Mouse (Mus musculus) Muller cell, postnatal 12 days (primary cell): Measurements from ENCODE around the gene Arvcf.
A peak's percentile ranks its signal among the peaks of the same experiment; 100 is the strongest.

ENCODE experiments used
- DNase-seq: peaks from one replicate; pipeline ENCODE4 v3.0.0-alpha.2; 2015; ENCODE audit errors: inconsistent ontology term

Arvcf gene

GRCm38 (mm10) chr16:18388583-18389435 lies 40.8 kb downstream of the Arvcf start:
- no peak for DNase-seq

GRCm38 (mm10) chr16:18390399-18390798 lies 42.4 kb downstream of the Arvcf start:
- no peak for DNase-seq

- no peak for DNase-seq
Observed at GRCm38 (mm10) chr16:18391127-18391526, 43.1 kb downstream of the Arvcf start.

- no peak for DNase-seq
Observed at GRCm38 (mm10) chr16:18391728-18392127, 43.7 kb downstream of the Arvcf start.

GRCm38 (mm10) chr16:18392469-18393426 lies 44.8 kb downstream of the Arvcf start:
- DNase-seq, result peak; percentile 92

- no peak for DNase-seq
Observed at GRCm38 (mm10) chr16:18393595-18393994, 45.6 kb downstream of the Arvcf start.

GRCm38 (mm10) chr16:18394056-18394455 lies 46.1 kb downstream of the Arvcf start:
- DNase-seq, result no peak

GRCm38 (mm10) chr16:18394777-18395619 lies 47.0 kb downstream of the Arvcf start:
- DNase-seq, result peak; percentile 50

- DNase-seq, result peak; percentile 72
Observed at GRCm38 (mm10) chr16:18395620-18396036, 47.6 kb downstream of the Arvcf start.

GRCm38 (mm10) chr16:18396201-18396600 lies 48.2 kb downstream of the Arvcf start:
- peak; percentile 93 for DNase-seq

GRCm38 (mm10) chr16:18396791-18397621 lies 49.0 kb downstream of the Arvcf start:
- DNase-seq, result no peak

GRCm38 (mm10) chr16:18400028-18400427 lies 52.0 kb downstream of the Arvcf start:
- DNase-seq, result no peak

- DNase-seq, result peak; percentile 96
Observed at GRCm38 (mm10) chr16:18400472-18401216, 52.7 kb downstream of the Arvcf start.

- no peak for DNase-seq
Observed at GRCm38 (mm10) chr16:18403285-18403684, 55.3 kb downstream of the Arvcf start.

- no peak for DNase-seq
Observed at GRCm38 (mm10) chr16:18405091-18405854, 57.3 kb downstream of the Arvcf start.

GRCm38 (mm10) chr16:18405876-18406275 lies 57.9 kb downstream of the Arvcf start:
- DNase-seq, result no peak

- DNase-seq, result peak; percentile 87
Observed at GRCm38 (mm10) chr16:18406293-18406692, 58.3 kb downstream of the Arvcf start.

- peak; percentile 93 for DNase-seq
Observed at GRCm38 (mm10) chr16:18407912-18408311, 59.9 kb downstream of the Arvcf start.

- peak; percentile 67 for DNase-seq
Observed at GRCm38 (mm10) chr16:18409776-18410175, 61.8 kb downstream of the Arvcf start.
